Mouse (Mus musculus) retina, postnatal 1 day (tissue): ENCODE measurements around the gene Pdgfb.

Experiments
- DNase-seq: peaks from one replicate; pipeline ENCODE4 v3.0.0-alpha.2; 2012

Gene Pdgfb

GRCm38 (mm10) chr15:80031133-80031532, 16.4 kb upstream of the Pdgfb start:
- no peak for DNase-seq

- no peak for DNase-seq
Measured at GRCm38 (mm10) chr15:80030399-80030798, 15.6 kb upstream of the Pdgfb start.

DNA sequence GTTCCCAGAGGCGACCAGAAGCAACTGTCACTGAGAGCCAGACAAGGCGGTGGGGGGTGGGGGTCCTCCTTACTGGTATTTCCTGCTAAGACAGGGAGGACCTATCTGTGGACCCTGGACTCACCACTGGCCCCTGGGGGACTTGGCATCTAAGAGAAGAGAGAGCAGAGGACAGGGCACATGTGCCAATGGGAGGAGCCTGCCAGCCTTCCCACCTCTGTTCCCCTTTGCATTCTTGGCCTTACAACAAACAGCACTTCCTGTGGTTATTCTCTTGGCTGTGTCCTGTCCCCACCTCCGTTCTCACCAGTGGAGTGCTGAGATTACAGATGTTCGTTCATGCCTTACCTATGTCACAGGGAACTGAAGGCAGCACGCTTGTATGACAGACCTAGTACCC, 14.1 kb upstream of the Pdgfb start:
- DNase-seq, result no peak

DNA sequence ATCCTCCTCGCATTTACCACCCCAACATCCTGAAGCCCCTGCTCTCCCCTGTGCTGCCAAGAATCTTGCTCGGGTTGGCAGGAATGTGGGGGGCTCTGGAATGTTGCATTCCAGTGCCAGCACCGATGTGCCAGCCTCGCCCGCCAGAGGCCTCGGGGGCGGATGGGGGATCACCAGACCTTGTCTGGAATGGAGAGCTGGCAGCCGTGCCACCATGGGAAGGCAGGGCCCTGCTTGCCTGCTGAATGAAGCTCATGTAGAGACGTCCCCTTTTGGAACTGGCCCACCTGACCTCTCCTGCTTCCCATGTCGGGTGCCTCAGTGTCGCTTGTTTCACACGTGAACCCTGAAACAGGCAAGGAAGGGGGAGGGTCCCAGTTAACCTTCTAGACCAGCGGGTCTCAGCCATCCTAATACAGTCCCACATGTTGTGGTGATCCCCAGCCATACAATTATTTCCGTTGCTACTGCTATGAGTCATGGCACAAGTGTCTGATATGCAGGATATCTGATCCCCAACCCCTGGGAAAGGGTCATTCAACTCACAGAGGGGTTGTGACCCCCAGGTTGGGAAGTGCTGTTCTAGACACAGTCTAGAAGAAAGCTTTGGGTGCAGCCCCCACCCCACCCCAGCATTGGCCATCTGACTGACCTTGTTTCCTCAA, 12.0 kb upstream of the Pdgfb start:
- DNase-seq, result no peak

DNA sequence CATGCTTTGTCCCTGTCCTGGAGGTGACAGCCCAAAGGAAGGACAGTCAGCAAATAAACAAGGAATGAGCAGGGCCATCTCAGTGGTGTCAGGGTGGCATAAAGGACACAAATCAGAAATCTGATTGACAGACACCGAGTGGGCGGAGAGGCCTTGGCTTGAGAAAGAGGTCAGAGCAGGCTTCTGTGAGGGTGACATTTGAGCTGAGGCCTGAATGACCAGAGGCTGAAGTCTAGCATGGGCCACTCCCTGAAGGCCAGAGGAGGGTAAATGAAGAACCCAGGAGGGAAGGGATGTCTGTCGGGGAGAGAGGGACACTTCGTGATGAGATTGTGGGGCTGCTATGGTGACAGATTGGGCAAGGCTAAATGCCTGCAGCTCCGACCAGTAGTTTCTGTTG, 11.3 kb upstream of the Pdgfb start:
- no peak for DNase-seq

GRCm38 (mm10) chr15:80025615-80026014, 10.8 kb upstream of the Pdgfb start:
- peak; percentile 21 for DNase-seq

GRCm38 (mm10) chr15:80024331-80025313, 9.8 kb upstream of the Pdgfb start:
- DNase-seq, result peak; percentile 8

GRCm38 (mm10) chr15:80020516-80020915, 5.7 kb upstream of the Pdgfb start:
- no peak for DNase-seq

DNA sequence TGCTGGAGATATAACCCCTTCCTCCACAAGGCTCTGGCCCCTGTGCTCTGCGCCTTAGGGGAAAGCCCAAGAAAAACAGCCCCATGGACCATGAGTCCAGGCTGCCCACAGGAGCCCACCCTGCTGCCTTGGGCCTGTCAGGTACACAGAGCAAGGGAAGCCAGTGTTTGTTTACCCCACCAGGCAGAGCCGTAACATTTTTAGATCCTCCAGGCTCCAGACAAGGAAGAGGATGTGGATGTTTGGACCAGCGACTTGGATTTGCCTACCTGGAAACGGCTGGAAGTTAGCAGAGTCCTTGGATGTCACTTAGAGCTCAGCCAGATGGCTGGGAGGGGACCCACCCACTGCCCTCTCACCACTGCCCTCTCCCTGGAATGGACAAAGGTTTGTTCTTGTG, 4.8 kb upstream of the Pdgfb start:
- DNase-seq, result no peak

DNA sequence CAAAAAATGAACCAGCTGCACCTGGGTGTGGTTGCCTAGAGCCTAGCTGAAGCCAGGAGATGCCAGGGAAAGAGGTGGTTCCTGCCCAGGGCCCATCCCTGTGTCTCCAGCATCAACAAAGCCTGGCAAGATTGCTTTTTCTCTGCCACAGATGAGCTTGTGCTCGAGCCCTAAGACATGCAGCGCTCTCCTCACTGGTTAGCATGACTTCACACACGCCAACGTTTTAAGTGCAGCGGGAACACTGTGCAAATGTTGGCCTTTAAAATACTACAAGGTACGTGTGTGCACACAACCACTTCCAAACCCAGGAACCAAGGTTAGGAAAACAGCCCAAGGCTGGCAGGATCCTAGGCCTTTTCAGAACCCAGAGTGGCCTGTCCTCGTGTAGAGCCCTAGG, 4.4 kb upstream of the Pdgfb start:
- DNase-seq, result no peak

- no peak for DNase-seq
Measured at GRCm38 (mm10) chr15:80016563-80017301, 2.0 kb upstream of the Pdgfb start.

- no peak for DNase-seq
Measured at GRCm38 (mm10) chr15:80015211-80015952, 605 bp upstream of the Pdgfb start.

DNA sequence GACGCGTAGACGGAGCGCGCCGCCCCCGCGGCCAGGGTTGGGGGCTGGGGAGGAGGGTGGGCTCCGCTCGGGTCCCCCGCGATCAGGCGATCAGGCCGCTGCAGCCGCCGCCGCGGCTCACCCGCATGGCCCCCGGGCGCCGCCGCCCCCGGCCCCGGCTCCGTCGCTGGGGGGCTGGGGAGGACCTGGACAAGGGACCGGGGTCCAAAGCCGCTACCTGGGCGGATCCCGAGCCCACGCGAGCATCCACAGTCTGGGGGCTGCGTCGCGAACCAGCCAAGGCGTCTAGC, 801 bp downstream of the Pdgfb start:
- DNase-seq, result no peak

DNA sequence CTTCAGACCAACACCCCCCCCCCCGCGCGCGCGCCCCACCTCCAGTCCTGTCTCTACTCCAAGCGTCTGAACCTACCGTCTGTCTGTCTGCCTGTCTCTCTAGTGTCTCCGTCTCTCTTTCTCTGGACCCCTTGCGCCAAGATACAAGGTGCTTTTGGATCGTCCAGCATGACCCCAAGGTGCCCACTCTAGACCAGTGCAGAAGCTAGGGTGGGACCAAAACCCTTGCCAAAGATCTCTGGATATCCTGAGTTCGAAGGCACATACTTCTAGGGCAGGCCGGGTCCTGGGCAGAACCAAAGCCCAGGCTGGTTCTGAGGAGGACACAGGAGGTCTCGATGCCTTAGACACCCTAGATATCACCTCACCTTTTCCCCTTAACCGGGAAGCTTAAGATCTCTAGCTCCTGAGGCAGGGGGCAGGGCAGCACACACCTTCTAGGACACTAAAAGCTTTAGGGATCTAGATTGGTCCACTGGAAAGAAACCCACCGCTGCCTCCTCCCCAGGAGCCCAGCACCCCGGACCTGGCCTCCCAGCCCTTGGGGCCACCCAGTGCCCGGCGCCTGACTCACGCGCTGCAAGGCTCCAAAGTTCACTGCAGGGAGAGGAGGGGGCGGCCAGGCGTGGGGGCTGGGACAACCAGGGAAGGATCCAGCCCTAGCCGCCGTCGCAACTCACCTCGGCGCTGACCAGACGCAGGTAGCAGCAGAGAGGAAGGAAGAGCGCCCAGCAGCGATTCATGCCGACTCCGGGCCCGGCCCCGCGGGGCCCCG, 1.3 kb downstream of the Pdgfb start:
- DNase-seq, result no peak

GRCm38 (mm10) chr15:80012527-80013201, 2.1 kb downstream of the Pdgfb start:
- DNase-seq, result no peak

- DNase-seq, result peak; percentile 84
Measured at GRCm38 (mm10) chr15:80011778-80012526, 2.8 kb downstream of the Pdgfb start.

GRCm38 (mm10) chr15:80011194-80011593, 3.6 kb downstream of the Pdgfb start:
- DNase-seq, result no peak

DNA sequence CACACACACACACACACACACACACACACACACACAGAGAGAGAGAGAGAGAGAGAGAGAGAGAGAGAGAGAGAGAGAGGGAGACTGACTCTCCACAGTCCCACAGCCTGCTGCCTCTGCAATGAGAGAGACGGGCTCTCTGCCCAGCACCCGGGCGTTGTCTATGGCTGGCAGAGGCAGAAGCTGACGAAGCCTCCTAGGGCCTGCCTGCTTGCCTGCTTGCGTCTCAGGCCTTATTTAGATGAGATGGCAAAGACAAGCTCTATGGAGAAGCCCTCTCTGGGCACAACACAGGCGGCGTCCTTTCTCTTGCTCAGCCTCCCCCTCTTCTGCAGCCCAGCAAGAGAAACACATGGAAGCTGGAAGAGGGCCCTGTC, 4.6 kb downstream of the Pdgfb start:
- DNase-seq, result no peak

DNA sequence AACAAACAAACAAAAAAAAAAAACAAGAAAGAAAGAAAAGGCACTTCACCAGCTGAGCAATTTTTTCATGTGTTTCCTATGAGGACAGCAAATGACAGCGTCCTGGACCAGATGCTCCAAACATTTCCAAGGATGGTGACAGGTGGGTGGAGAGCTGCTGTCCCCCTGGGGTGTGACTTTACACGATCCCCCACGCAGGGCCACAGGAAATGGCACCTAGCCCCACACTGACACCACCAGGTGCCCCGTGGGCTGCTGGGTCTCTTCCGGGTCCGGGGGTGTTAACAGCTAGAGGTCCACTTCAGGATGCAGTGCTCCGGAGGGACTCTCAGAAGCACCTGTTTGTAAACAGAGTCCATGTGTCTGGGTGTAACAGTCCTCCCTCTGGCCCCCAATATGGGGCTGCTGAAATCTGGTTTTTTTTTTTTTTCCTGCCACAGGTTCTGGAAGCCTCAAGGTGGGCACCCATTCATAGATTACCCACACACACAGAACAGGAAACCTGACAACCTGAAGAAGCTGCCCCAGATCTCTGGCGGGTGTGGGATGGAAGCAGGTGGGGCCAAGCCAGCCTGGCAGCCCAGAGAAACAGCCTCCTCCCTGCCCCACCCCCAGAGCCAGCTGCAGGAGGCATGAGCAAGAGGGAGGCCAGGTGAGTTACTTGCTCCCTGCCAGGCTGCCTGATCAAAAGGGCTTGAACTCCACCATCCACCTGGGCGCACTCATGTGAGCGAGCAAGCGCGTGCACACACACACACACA, 5.2 kb downstream of the Pdgfb start:
- no peak for DNase-seq

DNA sequence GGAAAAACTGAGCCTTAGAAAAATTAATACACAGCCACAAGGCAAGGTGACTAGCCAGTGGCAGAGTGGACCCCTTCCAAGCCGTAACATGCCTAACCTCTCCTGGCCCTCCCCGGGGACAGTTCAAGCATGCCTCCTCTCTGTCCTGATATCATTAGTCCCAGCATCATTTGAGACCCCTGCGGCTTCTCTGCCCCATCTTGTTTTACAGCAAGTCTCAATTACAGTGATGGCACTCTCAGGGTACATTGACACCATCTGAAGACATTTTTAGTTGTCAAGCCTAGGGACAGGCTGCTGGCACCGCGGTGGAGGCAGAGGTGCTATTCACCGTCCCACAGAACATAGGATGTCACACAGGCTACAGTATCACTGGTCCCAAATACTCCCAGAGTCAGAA, 6.3 kb downstream of the Pdgfb start:
- no peak for DNase-seq
